Mouse (Mus musculus) G1E (cell line): ENCODE results near the gene Clec16a.

Experiments
- CTCF ChIP-seq: IDR thresholded peaks from 2 replicates; pipeline ENCODE4 v1.5.1; 2012; ENCODE audit warnings: low read depth, low read length, inconsistent platforms, mixed read lengths
- TAL1 ChIP-seq: conservative IDR thresholded peaks from 2 replicates; pipeline ENCODE4 v1.6.1; 2012; ENCODE audit warnings: low read depth, low read length, inconsistent platforms, mixed read lengths

- TF ChIP-seq TAL1 (no peak), CTCF (no peak)
Observed at GRCm38 (mm10) chr16:10694414-10694851, 149.3 kb downstream of the Clec16a start.
